In genomic region chr3:57301921-57302539, GRCm38 (mm10) we compare ENCODE assay signal across 9 mouse cellular contexts. TPM values are rescaled to one million over a fixed set of nuclear protein-coding genes. Genes with fewer than 3 reads are reported as not detected.
DNase-seq lines count a peak whose midpoint lies in the region; ATAC-seq and TF ChIP-seq lines count a peak whose summit lies in the region.
"Had no signal": no experiment of that assay in that cellular context is flagged by ENCODE, and none has a peak within 500 bp of the region (broad histone marks: within the 10 kb centered on the region; RNA-seq: fewer than 3 reads in every experiment).

Tm4sf1 (minus strand) TSS chr3:57301988.

- intact Hi-C loops in left cerebral cortex, postnatal 25 days (cut with DNase I), result no loop called here

- H3K9me3 ChIP-seq in heart, embryonic 14.5 days (ENCODE audit: control insufficient read depth, low read length), result no peaks in the 10 kb centered on the region

- no peak for TF ChIP-seq POLR2A in brain, embryonic 14.5 days (IDR thresholded peaks at IDR 0.05; ENCODE audit: borderline replicate concordance, extremely low read depth, insufficient read depth, insufficient read length, poor library complexity, severe bottlenecking)

- no peak for DNase-seq in left cerebral cortex, adult 18-20 months (ENCODE audit: low spot score in 2 of 2)
- DNase-seq in left cerebral cortex, adult 11 months (ENCODE audit: low spot score), result no peak
- DNase-seq in brain, embryonic 14.5 days (ENCODE audit: low read depth), result peak; percentile 26
- no peak for DNase-seq in left cerebral cortex, postnatal 25 days (ENCODE audit: low spot score in 2 of 2)
- DNase-seq in spleen, postnatal 36 days (ENCODE audit: low spot score in 2 of 2), result no peak
- no peak for DNase-seq in cerebellum, adult 11 months

- no peak within 1 kb of the TSS for H3K4me3 ChIP-seq in heart, embryonic 14.5 days (ENCODE audit: control insufficient read depth in 1 of 2, insufficient read depth in 1 of 2, low read depth in 1 of 2, low read length in 2 of 2)

- no peaks in the 10 kb centered on the region for H3K27me3 ChIP-seq in heart, embryonic 14.5 days (ENCODE audit: control insufficient read depth, insufficient read depth, low read length)

- no peak within 1 kb of the TSS for H3K27ac ChIP-seq in heart, embryonic 14.5 days (replicated peaks in 1 of 2; ENCODE audit: control insufficient read depth in 1 of 2, insufficient read depth in 1 of 2, low read depth in 2 of 2, low read length in 2 of 2)
- H3K27ac ChIP-seq: liver, embryonic 14.5 days had no signal

- peaks cover 0 to 6% of the 10 kb centered on the region in 2 experiments; a peak in 1 of 4 replicates for H3K4me1 ChIP-seq in heart, embryonic 14.5 days (ENCODE audit: control insufficient read depth in 2 of 2, insufficient read depth in 2 of 2, low read length in 2 of 2)

- TF ChIP-seq CTCF in brain, embryonic 14.5 days (IDR thresholded peaks at IDR 0.05; ENCODE audit: borderline replicate concordance, extremely low read depth, insufficient read depth, insufficient read length), result no peak

- H3K9ac ChIP-seq in heart, embryonic 14.5 days (ENCODE audit: low read length), result no peak within 1 kb of the TSS
- H3K9ac ChIP-seq: liver, embryonic 14.5 days had no signal

- no peak for ATAC-seq in heart, embryonic 14.5 days (ENCODE audit: insufficient number of reproducible peaks, insufficient read depth, low FRiP score, low read depth)
- ATAC-seq in erythroblast, adult 5-6 weeks (replicated peaks; ENCODE audit: low FRiP score, poor library complexity, severe bottlenecking), result no peak

- WGBS in heart, embryonic 14.5 days, result 54% methylated on average over 2 of the region's 2 CpGs

- no peaks in the 10 kb centered on the region for H3K36me3 ChIP-seq in heart, embryonic 14.5 days (ENCODE audit: control insufficient read depth, insufficient read depth, low read length)

- no peak within 1 kb of the TSS for H3K4me2 ChIP-seq in heart, embryonic 14.5 days (ENCODE audit: low read length)

RNA-seq across cellular contexts. Expression of gene Tm4sf1, which starts in this region (rescaled TPM):
- total RNA-seq in left cerebral cortex, adult 18-20 months (2021), result 10 to 100 TPM; 14.1 to 16.4 TPM
- polyA plus RNA-seq in brain, embryonic 14.5 days (2012; rRNA removed), result 11.3 and 18.4 TPM in 2 replicates
- 308 and 338 TPM in 2 replicates for polyA plus RNA-seq in heart, embryonic 14.5 days (2014; fragmentation: Nextera tagmentation; extraction: Ambion mirVana)
- total RNA-seq in left cerebral cortex, postnatal 25 days (2021), result 10 to 100 TPM; 10.5 to 16.9 TPM
- total RNA-seq in erythroblast, adult 5-6 weeks (2015; ENCODE audit: low replicate concordance), result 1.2 TPM in 1 of 2 replicates, not detected in the other
- total RNA-seq in erythroblast, adult 5-6 weeks (2017; ENCODE audit: low replicate concordance), result not detected in 2 replicates

Comparison
In these comparisons a context has a peak if more than half of its experiments do, and no peak if none do; other contexts are left out.
1. RNA of gene Tm4sf1 (total RNA-seq): 10.5 to 16.9 TPM in left cerebral cortex, postnatal 25 days and 14.1 to 16.4 TPM in left cerebral cortex, adult 18-20 months; 1.2 TPM in erythroblast, adult 5-6 weeks; every median in the first group is over 4 times any median in the second.
2. RNA of gene Tm4sf1 (polyA plus RNA-seq): 308 to 338 TPM in heart, embryonic 14.5 days; 11.3 to 18.4 TPM in brain, embryonic 14.5 days; every median in the first group is over 10 times any median in the second.